Mouse (Mus musculus) adrenal gland (tissue): ENCODE measurements around the gene Kbtbd8.

Source experiments
- intact Hi-C: fragments of 180-260 bp; cut with DNase I; formaldehyde crosslinking; loops from one replicate; pipeline ENCODE4 v1.15.1; 2025
- long read RNA-seq, 2 experiments: library from polyadenylated mRNA; unstranded; transcript quantifications; one replicate each; pipeline ENCODE4 v2.0.0; 2020; ENCODE audit warnings: borderline replicate concordance in 1 of 2; ENCODE audit not compliant: insufficient replicate concordance in 1 of 2

The Kbtbd8 gene
- long read RNA-seq, experiment 1 = 0 reads
- long read RNA-seq, experiment 2 = 0 reads

- intact Hi-C loops = no loop called here
Observed at GRCm38 (mm10) chr6:95116946-95117345, at the start of gene Kbtbd8. TSS of gene Kbtbd8 (plus strand) at chr6:95117240.

DNA sequence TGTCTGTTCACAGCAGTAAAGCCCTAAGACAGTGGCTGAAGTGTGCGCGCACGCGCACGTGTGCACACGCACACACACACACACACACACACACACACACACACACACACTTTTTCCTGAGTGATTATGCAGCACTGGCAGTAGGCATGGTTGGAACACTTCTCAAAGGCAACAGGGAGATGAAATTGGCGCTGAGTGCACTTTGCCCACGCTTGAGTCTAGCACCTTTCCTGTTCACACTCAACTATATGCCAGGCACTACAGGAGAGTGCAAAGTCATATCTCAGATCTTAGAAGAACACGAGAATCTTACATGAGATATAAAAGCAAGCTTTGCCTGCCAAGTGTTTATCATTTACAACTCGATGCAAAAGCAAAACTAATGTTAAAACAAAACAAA lies 47.3 kb upstream of the Kbtbd8 start:
- intact Hi-C loops = no loop called here

DNA sequence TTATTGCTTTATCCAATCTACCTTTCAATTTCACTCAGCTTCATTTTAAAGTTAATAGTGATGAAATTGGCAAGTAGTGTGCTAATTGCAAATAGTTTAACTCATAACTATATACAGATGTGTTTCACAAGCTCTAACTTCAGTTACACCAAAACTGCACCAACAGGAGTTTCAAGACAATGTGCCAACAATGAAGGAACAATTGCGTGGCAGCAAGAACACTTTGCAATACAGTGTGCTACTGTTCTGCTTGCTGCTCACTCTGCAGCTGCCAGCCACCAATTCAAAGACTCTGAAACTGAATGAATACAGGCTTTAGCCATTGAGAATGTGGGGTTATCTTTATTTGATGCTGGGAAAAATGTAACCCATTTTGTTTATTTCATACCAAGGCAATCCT lies 31.8 kb upstream of the Kbtbd8 start:
- intact Hi-C loops = no loop called here

GRCm38 (mm10) chr6:95087154-95087846 lies 29.7 kb upstream of the Kbtbd8 start:
- intact Hi-C loops = no loop called here

GRCm38 (mm10) chr6:95088075-95088474 lies 29.0 kb upstream of the Kbtbd8 start:
- intact Hi-C loops = no loop called here

- intact Hi-C loops = loop anchor here (10.0 kb wide), 1 partner anchor 110 kb away; no protein-coding TSS in a partner anchor
Observed at GRCm38 (mm10) chr6:95094695-95095094, 22.3 kb upstream of the Kbtbd8 start.

DNA sequence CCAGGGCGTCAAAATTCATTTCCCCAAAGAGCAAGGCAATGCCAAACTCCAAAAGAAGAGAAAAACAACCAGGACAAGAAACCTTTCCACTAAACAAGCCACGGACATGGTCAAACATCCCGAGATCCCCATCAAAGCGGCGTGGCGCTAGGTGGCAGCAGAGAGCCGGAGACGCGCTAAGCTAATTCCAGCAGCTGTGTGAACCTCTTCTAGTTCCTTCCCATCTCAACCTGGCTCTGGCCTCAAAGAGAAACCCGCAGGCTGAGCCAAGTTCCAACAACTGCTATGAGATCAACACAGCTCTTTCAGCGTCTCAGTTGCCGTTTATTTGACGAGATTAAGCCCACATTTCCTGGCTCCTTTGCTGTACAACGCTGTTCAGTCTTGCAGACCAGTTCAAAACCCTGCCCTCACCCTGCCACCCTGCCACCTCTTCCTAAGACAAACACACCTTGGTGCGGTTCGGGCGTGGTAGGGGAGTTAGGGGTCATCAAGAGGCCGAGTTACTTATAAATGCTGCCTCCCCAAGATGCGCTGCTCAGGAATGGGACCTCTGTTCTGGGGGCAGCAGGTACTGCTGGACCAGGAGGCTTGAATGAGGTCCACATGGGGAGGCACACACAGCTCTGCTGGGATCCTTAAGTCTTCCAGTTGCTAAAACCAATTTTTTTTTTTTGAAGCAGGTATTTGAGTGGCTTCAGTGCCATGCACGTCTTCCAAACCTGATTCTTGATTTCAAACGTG lies 18.5 kb upstream of the Kbtbd8 start:
- intact Hi-C loops = loop anchor here (10.0 kb wide), 1 partner anchor 106 kb away; no protein-coding TSS in a partner anchor

- intact Hi-C loops = no loop called here
Observed at GRCm38 (mm10) chr6:95103706-95104105, 13.3 kb upstream of the Kbtbd8 start.

DNA sequence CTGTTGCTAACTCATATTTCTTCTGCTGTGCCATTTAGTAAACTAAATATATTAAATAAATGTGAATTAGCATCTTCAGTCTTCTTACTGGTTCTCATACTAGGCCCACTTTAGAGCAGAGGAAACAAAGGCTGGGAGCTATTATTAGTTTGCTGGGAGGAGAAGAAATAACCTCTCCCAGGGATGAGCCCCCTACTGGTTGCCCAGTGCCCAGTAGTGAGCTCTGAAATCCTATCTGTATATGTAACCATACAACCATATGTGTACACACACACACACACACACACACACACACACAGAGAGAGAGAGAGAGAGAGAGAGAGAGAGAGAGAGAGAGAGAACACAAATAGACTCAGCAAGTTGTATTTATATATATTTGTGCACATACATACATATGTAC lies 8.6 kb upstream of the Kbtbd8 start:
- intact Hi-C loops = no loop called here

GRCm38 (mm10) chr6:95109691-95110450 lies 7.2 kb upstream of the Kbtbd8 start:
- intact Hi-C loops = no loop called here

DNA sequence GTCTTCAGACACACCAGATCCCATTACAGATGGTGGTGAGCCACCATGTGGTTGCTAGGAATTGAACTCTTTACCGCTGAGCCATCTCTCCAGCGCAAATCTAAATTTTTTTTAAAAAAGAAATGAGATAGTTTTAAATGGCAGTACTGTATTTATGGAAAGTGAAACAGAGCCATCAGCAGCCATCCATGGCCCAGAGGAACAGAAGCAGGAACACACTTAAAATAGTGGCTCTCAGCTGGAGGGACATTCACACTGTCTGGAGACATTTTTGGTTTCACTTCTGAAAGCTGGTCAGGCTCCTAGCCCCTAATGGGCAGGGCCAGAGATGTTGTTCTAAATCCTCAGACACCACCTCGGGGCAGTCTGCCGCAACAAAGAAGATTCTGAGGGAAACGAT lies 5.0 kb upstream of the Kbtbd8 start:
- intact Hi-C loops = no loop called here

DNA sequence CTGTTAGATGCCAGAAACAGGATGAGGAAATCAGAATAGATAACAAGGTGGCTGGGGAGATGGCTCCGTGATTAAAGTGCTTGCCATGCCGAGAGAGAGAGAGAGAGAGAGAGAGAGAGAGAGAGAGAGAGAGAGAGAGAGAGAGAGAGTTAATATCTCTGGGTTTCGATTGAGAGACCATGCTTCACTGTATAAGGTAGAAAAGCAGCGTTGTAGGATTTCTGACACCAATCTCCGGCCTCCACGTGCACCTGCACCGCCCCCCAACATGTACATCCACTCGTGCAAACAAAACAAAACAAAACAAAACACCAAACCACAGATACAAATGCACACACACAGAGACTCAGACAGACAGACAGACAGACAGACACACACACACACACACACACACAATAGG lies 527 bp upstream of the Kbtbd8 start:
- intact Hi-C loops = no loop called here

- intact Hi-C loops = no loop called here
Observed at GRCm38 (mm10) chr6:95117614-95118541, 838 bp downstream of the Kbtbd8 start.

DNA sequence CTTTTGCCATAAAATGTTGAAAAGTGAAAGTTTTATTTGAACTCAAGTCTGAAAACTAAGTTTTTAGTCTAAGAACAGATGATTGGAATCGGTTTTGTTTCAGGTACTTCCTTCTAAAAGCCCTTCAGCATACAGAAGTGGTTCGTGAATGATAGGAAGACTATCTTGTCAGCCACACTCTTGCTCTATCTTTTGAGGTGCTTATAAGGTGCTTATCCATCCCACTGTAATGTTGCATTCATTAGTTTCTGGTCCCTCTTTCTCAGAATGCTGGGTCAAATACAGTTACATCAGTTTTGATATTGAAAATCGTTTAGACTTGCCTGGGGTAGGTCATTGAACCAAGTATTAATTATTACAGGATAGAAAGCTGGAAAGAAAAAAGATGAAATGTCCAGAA lies 2.3 kb downstream of the Kbtbd8 start:
- intact Hi-C loops = no loop called here

DNA sequence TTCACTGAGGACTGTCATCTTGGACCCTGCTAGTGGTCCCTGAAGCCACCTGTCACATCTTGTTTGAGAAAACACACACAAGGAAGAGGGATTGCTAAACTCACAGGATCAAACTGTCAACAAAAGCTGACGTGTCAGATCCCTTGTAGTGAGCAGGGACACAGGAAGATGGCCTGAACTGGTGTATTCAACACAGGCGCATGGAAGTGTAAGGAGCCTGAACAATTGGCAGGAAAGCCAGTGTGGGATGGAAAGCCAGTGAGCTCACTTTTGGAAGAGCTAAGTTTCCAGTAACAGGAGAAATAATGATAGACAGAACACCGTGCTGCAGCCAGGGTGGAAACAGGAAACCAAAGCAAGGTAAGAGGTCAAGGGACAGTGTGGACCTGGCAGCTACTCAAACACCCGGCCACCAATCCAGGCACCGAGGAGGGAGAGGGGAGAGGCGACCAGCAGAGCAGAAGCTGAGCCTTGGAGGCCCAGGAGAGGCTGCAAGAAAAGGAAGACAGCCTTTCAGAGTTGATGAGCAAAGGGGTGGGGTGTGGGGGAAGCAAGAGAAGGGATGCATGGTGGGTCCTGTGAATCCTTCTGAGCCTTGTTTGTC lies 33.0 kb downstream of the Kbtbd8 start:
- intact Hi-C loops = no loop called here

GRCm38 (mm10) chr6:95150885-95151284 lies 33.8 kb downstream of the Kbtbd8 start:
- intact Hi-C loops = no loop called here

DNA sequence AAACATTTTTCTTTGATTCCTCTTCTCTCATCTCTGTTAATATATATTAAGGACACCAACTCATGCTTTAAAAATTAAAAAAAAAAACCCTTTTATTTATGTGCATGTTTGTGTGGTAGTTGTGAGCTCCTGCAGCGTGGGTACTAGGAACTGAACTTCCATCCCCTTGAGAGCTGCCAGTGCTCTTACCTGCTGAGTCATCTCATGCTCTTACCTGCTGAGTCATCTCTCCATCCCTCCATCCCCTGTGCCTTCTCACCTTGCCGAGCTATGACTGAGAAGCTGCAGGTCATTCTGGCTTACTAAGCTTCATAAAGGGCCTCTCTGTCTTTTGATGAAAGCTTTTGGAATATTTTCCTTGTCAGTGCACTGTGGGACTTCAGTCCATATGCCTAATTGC lies 34.5 kb downstream of the Kbtbd8 start:
- intact Hi-C loops = no loop called here

DNA sequence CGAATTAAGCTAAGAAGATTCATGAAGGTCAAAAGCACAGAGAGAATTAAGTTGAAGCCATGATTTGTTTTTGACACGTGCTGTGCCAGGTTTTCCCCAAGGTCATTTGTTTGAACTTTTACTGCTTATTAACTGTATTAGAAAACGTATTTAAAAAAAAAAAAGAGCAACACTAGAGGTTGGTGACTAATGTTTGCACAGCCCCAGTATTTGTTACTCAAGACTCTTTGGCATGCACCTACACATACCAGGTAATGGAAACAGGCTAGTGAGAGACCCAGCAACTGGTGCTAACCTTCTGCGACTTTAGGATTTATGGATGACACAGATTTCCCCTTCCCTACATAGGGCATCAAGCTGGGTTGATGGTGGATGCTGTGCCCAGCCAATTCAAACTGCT lies 46.9 kb downstream of the Kbtbd8 start:
- intact Hi-C loops = no loop called here

DNA sequence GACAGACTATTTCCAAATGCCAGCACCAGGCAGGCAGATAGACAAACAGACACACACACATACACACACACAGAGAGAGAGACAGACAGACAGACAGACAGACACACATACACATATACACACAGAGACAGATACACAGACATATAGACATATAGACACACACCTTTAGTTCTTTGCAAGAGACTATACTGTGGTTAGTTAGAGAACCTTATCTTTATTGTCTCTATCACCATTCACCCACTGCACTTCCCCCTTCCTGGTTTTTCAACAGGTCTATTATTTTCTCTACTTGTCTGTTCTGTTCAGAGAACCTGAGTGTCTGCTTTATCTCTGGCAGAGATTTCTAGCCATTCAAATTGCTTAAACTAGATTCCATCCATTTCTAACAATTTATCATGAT lies 48.6 kb downstream of the Kbtbd8 start:
- intact Hi-C loops = no loop called here

DNA sequence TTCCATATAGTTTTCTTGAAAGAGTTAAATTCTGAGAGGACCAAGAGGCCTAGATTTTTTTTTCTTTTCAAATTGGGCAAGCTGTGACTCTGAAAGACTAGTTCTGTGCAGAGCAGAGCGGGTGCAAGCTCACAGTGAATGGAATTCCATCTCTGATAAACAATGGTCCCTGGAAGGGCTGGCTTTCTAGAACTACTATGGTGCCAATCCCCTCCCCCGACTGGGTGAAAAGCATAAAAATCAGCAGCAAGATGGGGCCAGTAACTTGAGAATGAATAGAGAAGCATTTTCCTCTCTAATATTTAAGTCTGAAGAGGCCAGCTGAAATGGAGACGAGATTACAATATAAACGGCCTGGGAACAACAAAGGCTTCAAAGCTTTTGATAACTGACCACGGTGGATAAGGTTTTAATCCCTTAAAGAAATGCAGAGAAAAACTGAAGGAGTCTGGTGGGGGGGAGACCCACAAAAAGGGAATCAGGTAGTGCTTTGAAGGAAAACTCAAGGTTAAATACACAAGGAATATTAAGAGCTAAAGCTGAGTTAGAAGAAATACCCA lies 50.7 kb downstream of the Kbtbd8 start:
- intact Hi-C loops = no loop called here
